Mouse (Mus musculus) lung, postnatal 14 days (tissue): ENCODE measurements around the gene Slc10a6.

Experiments used
- DNase-seq: peaks from one replicate; pipeline ENCODE4 v3.0.0; 2021

Slc10a6 gene

DNA sequence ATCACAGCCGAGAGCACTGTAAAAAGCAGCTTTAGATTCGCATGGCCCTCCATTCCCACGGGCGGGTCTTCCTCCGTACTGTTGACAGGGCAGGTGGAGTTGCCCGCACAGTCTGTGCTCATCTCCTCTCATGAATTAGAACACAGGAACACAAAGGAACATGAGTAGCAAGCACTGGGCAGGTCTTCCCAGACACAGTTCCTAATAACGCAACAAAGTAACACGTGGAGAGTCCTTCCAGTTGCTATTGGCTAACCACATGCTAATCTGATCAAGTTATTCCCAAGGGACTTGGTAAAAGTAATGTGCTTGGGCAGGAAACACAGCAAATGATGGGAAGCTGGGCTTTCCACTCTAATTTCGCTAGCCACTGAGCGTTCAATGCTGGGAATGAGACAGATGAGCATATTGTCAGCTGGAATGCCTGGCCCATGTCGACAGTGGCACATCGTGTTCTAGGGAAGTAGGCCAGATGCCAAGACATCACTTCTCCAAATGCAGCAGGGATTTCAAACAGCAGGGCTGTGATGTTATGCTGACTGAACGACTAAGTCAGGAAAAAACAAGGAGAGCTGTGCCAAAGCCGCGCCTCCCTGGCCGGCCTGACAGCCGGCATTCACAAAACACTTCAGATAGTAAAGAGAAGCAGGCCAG lies at the start of gene Slc10a6:
Gene Slc10a6, minus strand, starts transcription at position 293 of the 654 bp plus-strand sequence.
- DNase-seq = peak; percentile 85

GRCm38 (mm10) chr5:103678974-103679373 lies 49.8 kb upstream of the Slc10a6 start:
- no peak for DNase-seq

DNA sequence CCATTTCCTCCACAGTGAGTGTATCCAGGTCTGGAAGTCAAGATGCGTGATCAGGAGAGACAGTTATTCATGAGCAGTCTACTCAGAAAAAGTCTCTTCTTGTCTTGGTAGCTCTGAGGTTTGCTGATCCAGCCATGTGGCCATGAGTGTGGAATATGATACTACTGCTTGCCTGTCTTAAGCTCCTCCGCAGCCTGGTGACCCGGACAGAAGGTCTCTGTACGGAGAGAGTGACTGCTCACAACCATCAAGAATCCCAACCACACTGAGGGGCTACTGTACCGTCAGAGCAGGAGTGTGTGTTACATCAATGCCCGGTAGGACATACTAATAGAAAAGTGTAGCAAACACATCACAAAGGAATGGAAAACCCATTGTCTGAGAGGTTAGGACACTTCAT lies 48.7 kb upstream of the Slc10a6 start:
- DNase-seq = no peak

GRCm38 (mm10) chr5:103676289-103676881 lies 47.2 kb upstream of the Slc10a6 start:
- no peak for DNase-seq

GRCm38 (mm10) chr5:103674482-103674881 lies 45.3 kb upstream of the Slc10a6 start:
- no peak for DNase-seq

DNA sequence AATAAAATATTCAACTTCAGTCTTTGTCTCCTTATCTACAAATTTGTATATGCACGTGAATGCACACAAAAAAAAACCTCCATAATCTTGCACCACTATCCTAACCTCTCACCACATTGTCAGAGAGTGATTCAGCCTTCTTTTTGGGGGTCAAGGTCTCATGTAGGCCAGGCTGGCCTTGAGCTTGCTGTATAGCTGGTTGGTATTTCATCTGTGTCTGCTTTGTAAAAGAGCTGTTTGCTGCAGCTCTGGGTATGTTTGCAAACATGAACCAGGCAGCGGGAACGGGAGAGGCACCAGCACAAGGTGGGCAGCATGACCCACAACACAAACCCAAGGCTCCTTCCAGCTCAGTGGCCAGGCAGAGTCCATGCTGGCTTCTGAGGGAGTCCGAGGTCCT lies 44.4 kb upstream of the Slc10a6 start:
- DNase-seq = no peak

DNA sequence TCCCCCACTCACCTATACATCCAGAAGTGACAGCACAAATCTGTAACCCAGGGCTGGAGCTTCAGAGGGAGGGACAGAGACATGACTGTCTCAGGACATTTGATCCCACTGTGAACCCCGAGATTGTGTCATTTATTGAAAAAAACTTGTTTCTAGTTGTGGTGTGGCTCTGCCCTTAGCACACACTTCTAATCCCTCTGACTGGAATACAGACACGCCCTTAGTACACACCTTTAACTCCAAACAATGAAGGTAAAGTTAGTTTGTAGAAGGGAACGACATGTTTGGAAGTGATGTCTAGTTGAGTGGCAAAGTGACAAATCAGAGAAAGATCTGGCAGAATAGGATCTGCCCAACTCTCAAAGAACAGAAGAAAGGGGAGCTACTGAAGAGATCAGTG lies 42.7 kb upstream of the Slc10a6 start:
- DNase-seq = no peak

- no peak for DNase-seq
These were observed 36.7 kb upstream of the Slc10a6 start for GRCm38 (mm10) chr5:103665876-103666275.

DNA sequence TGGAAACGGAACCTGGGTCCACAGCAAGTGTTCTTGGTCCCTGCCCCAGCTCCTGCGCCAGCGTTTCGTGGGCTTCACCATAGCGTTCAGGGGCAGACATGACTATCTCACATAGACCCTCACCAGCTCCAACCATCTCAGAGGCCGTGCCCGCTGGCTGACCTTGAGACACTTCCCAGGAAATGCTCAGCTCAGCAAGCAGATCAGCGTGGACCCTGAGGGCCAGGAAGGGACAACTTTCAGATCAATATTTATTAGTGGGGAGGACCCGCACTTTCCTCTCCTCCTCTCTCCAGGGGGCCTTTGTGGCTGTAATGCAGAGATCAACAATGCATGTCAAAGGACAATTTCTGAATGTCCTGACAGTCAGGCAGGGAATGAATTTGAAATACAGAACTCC lies 35.7 kb upstream of the Slc10a6 start:
- no peak for DNase-seq

- peak; percentile 56 for DNase-seq
These were observed 30.4 kb upstream of the Slc10a6 start for GRCm38 (mm10) chr5:103659571-103659970.

GRCm38 (mm10) chr5:103658921-103659320 lies 29.7 kb upstream of the Slc10a6 start:
- DNase-seq = peak; percentile 27

DNA sequence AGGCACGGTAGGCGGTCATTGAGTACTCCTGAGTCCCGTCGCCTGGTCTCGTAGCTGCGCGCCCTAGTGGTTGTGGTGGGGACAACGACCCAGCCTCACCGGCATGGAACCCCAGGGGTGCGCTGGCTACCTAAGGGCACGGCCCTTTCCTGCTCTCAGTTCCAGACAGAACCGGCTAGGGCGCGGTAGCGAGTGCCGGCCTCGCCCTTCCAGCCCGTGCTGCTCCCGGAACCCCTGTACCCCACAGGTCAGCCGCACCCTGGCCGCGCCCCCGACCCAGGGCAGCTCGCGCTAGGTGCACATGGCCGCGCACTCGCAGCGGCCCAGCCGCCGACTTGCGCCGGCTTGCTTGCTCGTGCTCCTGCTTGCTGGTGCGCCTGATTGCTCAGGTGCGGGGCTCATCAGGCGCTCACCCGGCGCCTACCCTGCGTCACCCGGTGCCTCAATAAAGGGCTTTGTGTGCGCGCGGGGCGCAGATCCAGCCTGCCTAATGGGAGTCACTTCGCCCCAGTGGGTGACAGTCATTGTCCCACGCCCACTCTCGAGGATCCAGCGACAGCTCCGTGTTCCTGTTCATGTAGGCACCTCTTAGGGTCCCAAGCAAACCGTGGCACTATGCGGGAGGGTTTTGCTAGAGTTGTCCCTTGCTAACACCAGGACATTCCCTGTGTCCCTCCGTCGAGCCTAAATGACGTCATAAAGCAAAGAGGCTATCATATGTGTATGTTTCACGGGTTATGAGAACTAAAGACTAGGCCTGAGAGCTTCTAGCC lies 26.3 kb upstream of the Slc10a6 start, which contains the start of gene 1700016H13Rik:
Gene 1700016H13Rik, minus strand, starts transcription at position 665 of the 773 bp plus-strand sequence.
- peak; percentile 85 for DNase-seq

DNA sequence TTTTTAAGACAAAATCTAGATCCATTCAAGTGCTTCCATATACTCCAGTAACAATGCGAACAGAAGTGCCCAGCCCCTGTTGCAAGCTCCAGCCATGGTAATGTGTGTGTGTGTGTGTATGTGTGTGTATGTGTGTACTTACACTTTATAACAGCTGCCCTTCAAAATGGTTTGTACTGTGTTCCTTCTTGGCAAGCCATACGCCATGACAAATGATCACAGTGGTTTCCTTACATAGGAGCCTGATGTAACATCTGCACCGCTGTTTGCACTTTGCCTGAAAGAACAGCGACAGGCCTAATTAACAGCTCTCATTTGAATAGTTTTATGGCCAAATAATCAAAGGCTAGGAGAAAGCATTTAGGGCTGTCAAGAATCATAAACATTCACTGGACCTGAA lies 25.6 kb upstream of the Slc10a6 start:
- no peak for DNase-seq

GRCm38 (mm10) chr5:103654225-103654624 lies 25.0 kb upstream of the Slc10a6 start:
- peak; percentile 57 for DNase-seq

GRCm38 (mm10) chr5:103647320-103647719 lies 18.1 kb upstream of the Slc10a6 start:
- DNase-seq = no peak

GRCm38 (mm10) chr5:103644167-103644566 lies 15.0 kb upstream of the Slc10a6 start:
- DNase-seq = no peak

- DNase-seq = no peak
These were observed 8.0 kb upstream of the Slc10a6 start for GRCm38 (mm10) chr5:103637162-103637561.

DNA sequence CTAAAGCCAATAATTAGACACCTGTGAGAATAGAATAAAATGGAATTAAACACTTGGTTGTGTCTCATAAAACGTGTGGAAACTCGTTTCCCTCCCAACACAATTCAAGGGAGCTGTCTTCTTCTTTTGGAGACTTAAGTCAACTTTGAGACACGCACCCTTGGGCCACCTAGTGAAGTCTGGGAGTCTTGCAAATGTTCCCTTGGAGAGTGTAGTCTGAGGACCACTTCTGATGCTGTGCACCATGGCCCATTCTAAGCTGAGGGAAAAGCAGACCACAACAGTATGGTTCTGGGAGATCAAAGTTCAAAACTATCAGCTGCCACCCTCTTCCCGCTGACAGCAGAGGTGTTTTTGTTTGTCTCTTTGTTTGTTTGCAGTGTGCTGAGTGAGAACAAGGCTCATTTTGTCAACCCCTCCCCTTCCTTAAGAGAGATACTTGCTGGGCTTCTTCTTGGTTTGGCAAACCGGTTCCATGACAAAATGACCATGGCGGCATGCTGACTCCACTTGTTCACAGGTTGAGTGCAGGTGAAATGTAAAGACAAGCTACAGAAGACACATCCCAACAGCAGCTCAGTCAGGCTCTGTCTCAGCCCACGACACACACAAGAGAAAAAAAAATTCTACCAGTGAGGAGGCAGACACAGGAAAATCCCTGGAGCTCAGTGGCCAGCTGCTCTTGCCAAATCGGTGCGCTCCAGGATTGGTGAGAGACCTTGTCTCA lies 814 bp upstream of the Slc10a6 start:
- peak; percentile 22 for DNase-seq

DNA sequence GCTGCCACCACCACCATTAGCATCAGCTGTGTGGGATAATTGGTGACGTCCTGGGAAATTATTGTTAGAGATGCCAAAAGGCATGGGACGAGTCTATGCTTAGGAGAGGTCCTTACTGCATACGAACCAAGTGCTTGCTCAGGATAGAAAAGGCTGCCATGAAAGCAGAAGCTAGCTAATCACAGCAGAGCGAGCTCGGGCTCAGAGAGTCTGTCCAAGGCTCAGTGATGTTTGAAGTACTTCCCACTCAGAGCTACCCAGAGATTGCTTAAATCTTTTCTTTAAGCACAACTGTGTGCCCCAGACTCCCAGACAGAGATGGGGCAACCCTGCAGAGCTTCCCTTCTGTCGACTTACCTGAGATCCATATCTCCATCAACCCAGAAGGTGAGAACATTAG lies 704 bp downstream of the Slc10a6 start:
- no peak for DNase-seq

GRCm38 (mm10) chr5:103624831-103625230 lies 4.4 kb downstream of the Slc10a6 start:
- DNase-seq = no peak

DNA sequence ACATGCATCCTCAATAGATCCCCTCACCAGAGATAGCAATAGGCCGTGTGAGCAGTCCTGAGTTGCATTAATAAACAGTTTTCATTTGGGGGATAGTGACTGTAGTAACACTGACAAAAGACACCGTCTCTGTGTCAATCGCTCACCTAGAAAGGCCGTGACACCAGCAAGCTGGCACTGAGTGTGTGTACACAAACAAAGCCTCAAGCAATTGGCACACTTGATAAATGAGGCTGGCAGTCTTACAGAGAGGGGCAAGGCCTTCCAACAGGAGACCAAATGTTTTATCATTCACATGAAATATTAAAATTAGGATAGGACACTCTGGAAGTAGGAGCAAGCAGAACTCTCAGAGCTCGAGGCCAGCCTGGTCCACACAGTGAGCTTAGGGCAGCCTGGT lies 6.9 kb downstream of the Slc10a6 start:
- DNase-seq = no peak

DNA sequence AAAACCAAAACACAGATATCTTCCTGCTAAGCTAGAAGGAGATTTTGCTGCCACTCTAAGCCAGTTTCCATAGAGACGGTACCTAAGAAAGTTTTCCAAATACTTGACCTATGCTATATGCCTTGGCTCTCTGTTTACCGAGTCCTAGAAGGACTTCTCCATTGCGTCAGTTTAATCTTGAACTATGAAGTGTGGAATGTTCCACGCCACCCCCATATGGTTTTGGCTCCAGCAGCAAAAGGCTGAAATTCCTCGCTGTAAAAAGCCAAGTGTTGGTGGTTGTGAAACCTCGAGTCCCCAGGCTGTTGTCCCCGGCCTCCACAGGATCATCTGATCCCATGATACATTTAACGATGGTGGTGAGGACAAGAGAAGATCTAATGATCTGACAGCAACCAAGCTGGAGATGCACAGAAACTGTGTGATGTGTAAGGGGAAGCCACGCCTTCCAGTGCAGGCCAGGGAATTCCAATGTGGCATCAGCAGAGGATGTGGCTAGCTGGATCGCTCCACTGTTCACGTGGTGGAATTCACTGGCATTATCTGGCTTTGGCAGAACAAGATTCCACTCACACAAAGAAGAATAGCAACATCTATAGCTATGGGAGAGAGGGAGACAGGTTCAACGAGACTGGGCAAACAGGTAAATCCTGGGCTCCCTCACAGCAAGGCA lies 8.8 kb downstream of the Slc10a6 start:
- peak; percentile 76 for DNase-seq

DNA sequence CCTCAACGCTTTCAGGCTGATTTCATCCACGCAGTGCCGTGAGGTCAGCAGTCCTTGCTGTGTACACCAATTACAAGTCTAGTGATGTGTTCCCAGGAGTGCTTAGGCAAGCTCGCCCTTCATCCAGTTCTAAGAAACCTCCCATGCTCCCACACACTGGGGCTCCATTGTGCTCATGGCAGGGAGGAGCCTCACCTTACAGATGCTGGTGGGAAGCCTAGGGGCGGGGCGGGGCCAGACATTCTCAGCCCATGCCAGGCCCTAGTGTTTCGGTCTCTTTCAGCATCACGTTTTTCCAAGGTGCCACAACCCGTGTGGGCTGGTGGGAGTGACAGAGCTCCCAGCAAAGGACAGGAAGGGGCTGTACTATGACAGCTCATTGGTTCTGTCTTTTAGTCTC lies 12.0 kb downstream of the Slc10a6 start:
- no peak for DNase-seq
